Mouse (Mus musculus) adrenal gland, adult 18-20 months (tissue): Measurements from ENCODE around the gene Wdr46. TPM values are rescaled to one million over a fixed set of nuclear protein-coding genes. Genes with fewer than 3 reads are reported as not detected.
"Not testable (repeated sequence)": the region's sequence is repeated elsewhere in the genome, so short reads cannot be mapped to it uniquely, and the experiment has no call there.

ENCODE experiments used
- DNase-seq, 2 experiments: peaks; one replicate each; pipeline ENCODE4 v3.0.0; 2021 to 2022; ENCODE audit warnings: low spot score in 2 of 2
- total RNA-seq, 2 experiments: library from RNA; stranded (reverse); gene quantifications; 1 replicate in 1 of 2; 2 replicates in 1 of 2; pipeline ENCODE4 v1.2.3; 2021

The Wdr46 gene
- total RNA-seq, 2 experiments from 2014 or later: 29.2 to 35.7 TPM

GRCm38 (mm10) chr17:33972691-33973090, 32.2 kb downstream of the Wdr46 start:
- no peak for DNase-seq

DNA sequence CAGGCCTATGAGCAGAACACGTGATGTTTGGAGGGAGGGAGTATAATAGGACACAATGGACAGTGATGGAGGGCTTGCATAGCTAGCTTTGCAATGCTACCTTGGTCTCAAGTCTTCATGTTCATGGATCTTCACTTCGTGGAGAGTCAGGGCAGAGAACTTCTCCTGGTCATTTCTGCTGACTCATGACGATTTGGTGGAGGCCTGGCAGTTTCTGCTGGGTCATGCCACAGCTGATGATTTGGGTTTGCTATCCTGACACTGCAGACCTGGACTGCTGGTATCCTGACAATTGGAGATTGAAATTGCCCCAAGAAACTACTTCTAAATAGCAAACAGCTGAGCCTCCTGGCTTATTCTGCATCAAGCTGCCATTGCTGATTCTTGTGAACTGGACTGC, 33.1 kb downstream of the Wdr46 start:
- DNase-seq: no peak

DNA sequence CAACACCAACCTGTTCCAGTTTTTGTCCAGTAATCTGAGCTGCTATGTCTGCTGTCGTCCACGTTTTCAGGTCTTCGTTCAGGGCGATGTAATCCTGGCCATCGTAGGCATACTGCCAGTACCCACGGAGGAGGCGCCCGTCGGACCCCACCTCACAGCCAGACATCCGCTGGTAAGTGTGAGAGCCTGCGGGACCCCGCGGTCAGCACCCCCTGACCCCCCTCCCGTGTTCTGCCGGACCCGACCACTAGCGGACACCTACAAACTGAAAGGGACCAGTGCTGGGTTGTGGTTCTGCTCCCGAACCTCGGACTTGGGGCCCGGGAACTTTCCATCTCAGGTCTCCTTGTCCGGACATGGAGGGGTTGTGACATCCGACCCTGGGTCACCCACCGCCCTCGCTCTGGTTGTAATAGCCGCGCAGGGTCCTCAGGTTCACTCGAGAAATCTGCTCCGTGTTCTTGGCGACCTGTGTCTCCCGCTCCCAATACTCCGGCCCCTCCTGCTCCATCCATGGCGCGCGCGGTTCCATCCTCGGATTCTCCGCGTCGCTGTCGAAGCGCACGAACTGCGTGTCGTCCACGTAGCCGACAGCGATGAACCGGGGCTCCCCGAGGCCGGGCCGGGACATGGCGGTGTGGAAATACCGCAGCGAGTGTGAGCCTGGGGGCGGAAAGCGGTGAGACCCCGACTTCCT, 37.5 kb downstream of the Wdr46 start:
- no peak for DNase-seq

GRCm38 (mm10) chr17:33978631-33979031, 38.2 kb downstream of the Wdr46 start:
- DNase-seq: peak; percentile 66 to 73

DNA sequence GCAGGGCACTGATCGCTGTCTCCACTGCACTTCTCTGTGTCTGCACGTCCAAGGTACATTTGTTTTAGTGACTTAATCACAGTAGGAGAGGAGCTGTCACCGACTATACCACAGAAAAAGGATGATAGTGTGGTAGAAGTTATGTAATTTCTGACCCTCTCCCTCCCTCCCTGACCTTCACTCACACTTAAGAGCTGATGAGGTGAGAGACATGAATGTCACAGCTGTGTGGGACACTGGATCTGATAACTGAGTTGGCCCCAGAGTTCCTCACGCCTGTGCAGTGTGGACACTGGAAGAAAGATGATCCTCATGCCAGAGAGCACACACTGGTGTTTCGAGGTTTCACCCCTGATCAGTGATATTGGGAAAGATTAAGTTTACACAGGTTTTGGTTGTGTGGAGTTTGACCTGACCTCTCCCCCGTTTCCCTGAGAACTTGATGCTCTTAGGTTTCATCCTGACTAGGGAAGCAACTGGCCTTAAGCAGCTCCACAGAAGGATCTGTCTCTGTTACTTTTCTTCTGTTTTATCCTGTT, 39.1 kb downstream of the Wdr46 start:
- DNase-seq: no peak

DNA sequence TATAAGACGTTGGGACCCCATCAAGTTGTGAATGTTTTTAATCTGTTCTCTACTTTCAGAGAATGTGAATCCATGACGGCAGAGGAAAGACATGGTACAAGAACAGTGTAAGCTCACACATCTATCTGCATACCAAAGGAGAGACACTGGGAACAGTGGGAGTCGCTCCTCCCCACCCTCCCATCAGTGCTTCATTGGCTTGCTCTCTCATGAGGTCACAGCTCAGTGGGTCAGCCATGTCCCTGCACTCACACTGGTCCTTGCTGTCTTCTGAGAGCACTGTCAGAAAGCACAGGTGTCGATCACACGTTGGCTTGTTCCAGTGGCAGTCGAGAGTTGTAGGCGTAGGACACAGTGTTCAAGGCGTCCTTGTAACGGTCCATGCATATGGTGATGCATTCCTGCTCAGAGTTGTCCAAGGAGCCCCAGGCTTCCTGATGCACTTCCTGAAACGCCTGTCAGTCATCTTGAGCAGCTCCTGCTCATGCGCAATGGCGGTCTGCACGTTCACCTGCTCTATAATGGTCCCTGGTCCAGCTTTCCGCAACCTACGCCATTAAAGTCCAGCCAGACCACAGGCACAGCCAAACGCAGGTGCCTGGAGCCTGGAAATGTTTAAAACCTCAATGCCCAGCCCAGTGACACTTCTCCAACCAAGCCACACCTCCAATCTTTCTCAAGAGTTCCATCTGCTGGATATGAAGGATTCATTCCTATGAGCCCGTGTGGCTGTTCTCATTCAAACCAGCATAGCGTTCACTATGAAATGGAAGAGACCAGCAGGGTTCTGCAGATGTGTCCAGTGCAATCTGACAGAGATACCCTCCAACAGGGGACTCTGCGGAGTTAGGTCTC, 39.9 kb downstream of the Wdr46 start:
- no peak for DNase-seq

GRCm38 (mm10) chr17:33981192-33981909, 40.9 kb downstream of the Wdr46 start:
- DNase-seq: peak; percentile 61 to 70

- DNase-seq: peak; percentile 57 to 75
Measured at GRCm38 (mm10) chr17:33982136-33982535, 41.7 kb downstream of the Wdr46 start.

GRCm38 (mm10) chr17:33991788-33992664, 51.6 kb downstream of the Wdr46 start:
- peak; percentile 52 to 67 for DNase-seq

DNA sequence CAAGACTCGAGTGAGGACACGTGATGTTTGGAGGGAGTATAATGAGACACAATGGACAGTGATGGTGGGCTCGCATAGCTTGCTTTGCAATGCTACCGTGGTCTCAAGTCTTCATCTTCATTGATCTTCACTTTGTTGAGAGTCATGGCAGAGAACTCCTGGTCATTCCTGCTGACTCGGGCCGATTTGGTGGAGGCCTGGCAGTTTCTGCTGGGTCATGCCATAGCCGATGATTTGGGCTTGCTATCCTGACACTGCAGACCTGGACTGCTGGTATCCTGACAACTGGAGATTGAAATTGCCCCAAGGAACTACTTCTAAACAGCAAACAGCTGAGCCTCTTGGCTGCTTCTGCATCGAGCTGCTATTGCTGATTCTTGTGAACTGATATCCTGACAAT, 54.5 kb downstream of the Wdr46 start:
- no peak for DNase-seq

DNA sequence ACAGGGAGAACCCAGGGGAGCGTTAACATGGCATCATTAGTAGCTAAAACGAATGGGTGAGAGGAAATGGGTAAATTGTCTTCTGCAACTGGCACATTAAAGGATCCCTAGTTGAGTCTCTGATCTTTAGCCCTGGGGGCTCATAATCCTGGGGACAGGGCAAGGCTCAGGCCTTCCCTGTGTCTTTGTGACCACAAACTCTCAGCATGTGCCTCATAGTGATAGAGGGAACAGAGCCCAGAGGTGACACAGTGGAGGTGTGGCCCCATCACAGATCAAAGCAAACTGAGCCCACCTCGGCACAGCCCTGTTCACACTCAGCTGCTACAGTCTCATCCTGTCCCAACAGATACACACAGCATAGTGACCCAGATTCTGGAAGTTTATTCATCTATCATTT, 55.2 kb downstream of the Wdr46 start:
- DNase-seq: no peak

- DNase-seq: not testable (repeated sequence)
Measured at GRCm38 (mm10) chr17:33997025-33997424, 56.6 kb downstream of the Wdr46 start.

DNA sequence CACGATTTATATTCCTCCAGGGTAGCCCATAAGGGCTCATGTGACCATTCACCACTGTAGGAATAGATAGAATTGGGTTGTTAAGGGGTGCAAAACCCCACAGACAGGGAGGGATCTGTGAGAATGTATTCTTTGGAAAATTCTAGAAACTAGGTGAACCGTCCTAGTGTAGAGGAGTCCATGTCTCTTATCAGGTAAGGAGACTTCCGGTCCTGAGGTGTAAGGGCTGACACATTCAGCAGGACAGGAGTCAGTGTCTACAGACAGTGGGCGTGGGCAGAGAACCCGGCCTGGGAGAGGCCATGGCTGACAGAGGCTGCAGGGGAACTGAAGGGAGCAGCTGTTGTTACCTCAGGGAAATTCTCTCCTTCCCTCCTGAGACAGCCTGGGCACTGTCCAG, 58.2 kb downstream of the Wdr46 start:
- not testable (repeated sequence) for DNase-seq

Other genes with a start within 250 kb of the Wdr46 start
- 100 to 1,000 TPM; 122 to 124 TPM for gene March2, start 222.0 kb upstream of the Wdr46 start, total RNA-seq
- gene Rab11b, start 180.1 kb upstream of the Wdr46 start, total RNA-seq: 100 to 1,000 TPM; 208 to 255 TPM
- 100 to 1,000 TPM in 1 of 2 experiments, 10 to 100 TPM in 1; 47.8 to 111 TPM for gene Angptl4, start 158.8 kb upstream of the Wdr46 start, total RNA-seq
- gene Kank3, start 130.1 kb upstream of the Wdr46 start, total RNA-seq: 10 to 100 TPM; 66.2 to 93.4 TPM
- gene Rps28, start 116.1 kb upstream of the Wdr46 start, total RNA-seq: 1,000 to 10,000 TPM; 1,292 to 1,451 TPM
- gene Ndufa7, start 116.1 kb upstream of the Wdr46 start, total RNA-seq: 100 to 1,000 TPM; 487 to 498 TPM
- 10 to 100 TPM; 24.0 to 39.7 TPM for gene Cd320, start 97.6 kb upstream of the Wdr46 start, total RNA-seq
- gene Gm7029, start 66.8 kb upstream of the Wdr46 start, total RNA-seq: not detected
- 1 to 10 TPM in 1 of 2 experiments, under 1 TPM in 1; 0.86 to 1.8 TPM for gene Kifc1, start 50.0 kb upstream of the Wdr46 start, total RNA-seq
- not detected for gene Platr17, start 35.5 kb upstream of the Wdr46 start, total RNA-seq
- gene Daxx, start 31.2 kb upstream of the Wdr46 start, total RNA-seq: 10 to 100 TPM; 25.5 to 29.7 TPM
- gene Tapbp, start 24.8 kb upstream of the Wdr46 start, total RNA-seq: 100 to 1,000 TPM; 179 to 234 TPM
- gene Zbtb22, start 24.8 kb upstream of the Wdr46 start, total RNA-seq: 10 to 100 TPM; 20.3 to 23.3 TPM
- gene Rgl2, start 11.1 kb upstream of the Wdr46 start, total RNA-seq: 10 to 100 TPM; 42.8 to 46.3 TPM
- gene Pfdn6, start 317 bp upstream of the Wdr46 start, total RNA-seq: 10 to 100 TPM; 79.6 to 90.7 TPM
- gene B3galt4, start 10.8 kb downstream of the Wdr46 start, total RNA-seq: 1 to 10 TPM; 3.9 to 5.0 TPM
- 10 to 100 TPM; 51.1 to 53.5 TPM for gene Vps52, start 15.2 kb downstream of the Wdr46 start, total RNA-seq
- 100 to 1,000 TPM; 672 to 676 TPM for gene Rps18, start 15.3 kb downstream of the Wdr46 start, total RNA-seq
- gene H2-K1, start 59.7 kb downstream of the Wdr46 start, total RNA-seq: 1,000 to 10,000 TPM in 1 of 2 experiments, 100 to 1,000 TPM in 1; 550 to 1,344 TPM
- gene Ring1, start 84.0 kb downstream of the Wdr46 start, total RNA-seq: 10 to 100 TPM; 43.9 to 45.5 TPM
- gene H2-Ke6, start 87.4 kb downstream of the Wdr46 start, total RNA-seq: 100 to 1,000 TPM; 246 to 274 TPM
- gene Slc39a7, start 91.0 kb downstream of the Wdr46 start, total RNA-seq: 100 to 1,000 TPM; 131 to 156 TPM
- 10 to 100 TPM; 55.9 to 58.2 TPM for gene Rxrb, start 91.2 kb downstream of the Wdr46 start, total RNA-seq
- gene Col11a2, start 98.8 kb downstream of the Wdr46 start, total RNA-seq: 1 to 10 TPM; 1.4 to 1.9 TPM
- under 1 TPM; 0.36 to 0.54 TPM for gene H2-Oa, start 151.7 kb downstream of the Wdr46 start, total RNA-seq
- 10 to 100 TPM; 14.7 to 21.0 TPM for gene H2-DMa, start 178.9 kb downstream of the Wdr46 start, total RNA-seq
- 100 to 1,000 TPM; 199 to 244 TPM for gene Brd2, start 182.0 kb downstream of the Wdr46 start, total RNA-seq
- 1 to 10 TPM; 2.0 to 3.8 TPM for gene H2-DMb2, start 202.6 kb downstream of the Wdr46 start, total RNA-seq
- 10 to 100 TPM in 1 of 2 experiments, 1 to 10 TPM in 1; 8.5 to 13.3 TPM for gene H2-DMb1, start 212.4 kb downstream of the Wdr46 start, total RNA-seq
- 10 to 100 TPM; 13.8 to 24.9 TPM for gene Tap1, start 246.9 kb downstream of the Wdr46 start, total RNA-seq
- 10 to 100 TPM; 15.2 to 31.6 TPM for gene Psmb9, start 247.1 kb downstream of the Wdr46 start, total RNA-seq